Mouse (Mus musculus) ZHBTc4 (cell line): Measurements from ENCODE around the gene Cct2.
"Not testable (repeated sequence)": the region's sequence is repeated elsewhere in the genome, so short reads cannot be mapped to it uniquely, and the experiment has no call there.

Experiments used
- DNase-seq: peaks from one replicate; pipeline ENCODE4 v3.0.0-alpha.2; 2011; ENCODE audit warnings: low read depth, low spot score

Cct2 gene

DNA sequence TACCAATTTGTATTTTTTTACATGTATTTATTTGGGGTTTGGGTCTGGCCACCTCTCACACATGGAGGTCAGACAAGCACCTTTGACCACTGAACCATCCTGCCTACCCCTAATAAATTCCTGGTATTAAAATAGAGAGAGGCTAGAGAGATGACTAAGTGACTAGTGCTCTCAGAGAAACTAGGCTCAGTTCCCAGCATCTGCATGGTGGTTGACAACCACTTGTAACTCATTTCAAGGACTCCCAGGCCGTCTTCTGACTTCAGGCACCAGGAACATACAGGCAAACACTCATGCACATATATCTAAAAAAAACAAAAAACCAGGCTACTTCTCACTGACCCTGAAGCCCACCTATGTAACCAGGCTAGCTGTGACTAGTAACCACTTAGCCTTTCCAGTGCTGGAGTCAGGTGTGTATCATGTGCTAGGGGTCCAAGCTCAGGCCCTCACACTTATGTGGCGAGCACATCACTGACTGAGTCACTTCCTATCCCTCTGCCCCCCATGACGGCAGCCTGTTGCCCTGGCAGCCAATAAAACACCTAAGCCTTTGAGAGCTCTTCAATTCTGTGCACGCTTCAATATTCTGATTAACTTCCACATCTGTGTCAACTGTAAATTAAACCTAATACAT lies 13.5 kb downstream of the Cct2 start:
- DNase-seq, result no peak

DNA sequence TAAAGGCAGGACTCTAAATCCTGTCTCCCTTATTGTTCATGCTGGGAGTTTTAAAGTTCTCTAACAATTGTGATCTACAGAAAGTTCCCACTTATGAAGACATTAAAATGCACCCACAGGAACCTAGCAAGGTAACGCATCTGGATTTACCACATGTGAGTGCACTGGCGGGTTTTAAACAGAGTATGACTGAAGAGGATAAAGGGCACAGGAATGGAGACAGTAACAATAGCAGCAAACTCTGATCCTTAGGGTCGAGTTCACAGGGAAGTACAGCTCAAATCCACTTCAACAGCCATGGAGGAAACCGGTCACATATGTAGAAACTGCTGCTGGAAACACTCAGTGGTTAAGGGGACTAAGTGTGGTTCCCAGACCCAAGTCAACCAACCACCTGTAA lies 14.4 kb downstream of the Cct2 start:
- DNase-seq, result no peak

DNA sequence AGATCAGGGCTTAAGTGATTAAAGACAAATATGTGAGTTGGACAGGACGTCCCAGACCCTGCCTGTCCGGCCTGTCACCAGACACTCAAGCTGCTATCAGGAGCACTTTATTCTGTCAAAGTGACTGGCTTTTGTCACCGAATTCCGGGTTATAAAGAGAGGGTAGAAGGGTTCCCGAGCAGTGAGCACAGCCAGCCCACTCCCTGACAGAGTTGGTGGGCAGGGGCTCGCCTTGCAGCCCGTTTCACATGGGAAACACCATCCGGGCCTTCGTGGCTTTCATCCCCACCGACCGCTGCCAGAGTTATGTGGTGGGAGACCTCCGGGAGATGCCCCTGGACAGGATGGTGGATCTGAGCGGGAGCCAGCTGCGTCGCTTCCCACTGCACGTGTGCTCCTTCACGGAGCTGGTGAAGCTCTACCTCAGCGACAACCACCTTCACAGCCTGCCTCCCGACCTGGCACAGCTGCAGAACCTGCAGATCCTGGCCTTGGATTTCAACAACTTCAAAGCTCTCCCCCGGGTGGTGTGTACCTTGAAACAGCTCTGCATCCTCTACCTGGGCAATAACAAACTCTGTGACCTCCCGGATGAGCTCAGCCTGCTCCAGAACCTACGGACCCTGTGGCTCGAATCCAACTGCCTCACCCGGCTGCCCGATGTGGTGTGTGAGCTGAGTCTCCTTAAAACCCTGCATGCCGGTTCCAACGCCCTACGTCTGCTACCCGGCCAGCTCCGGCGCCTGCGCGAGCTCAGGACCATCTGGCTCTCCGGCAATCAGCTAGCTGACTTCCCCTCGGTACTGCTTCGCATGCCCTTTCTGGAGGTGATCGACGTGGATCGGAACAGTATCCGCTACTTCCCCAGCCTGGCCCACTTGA lies 18.2 kb downstream of the Cct2 start, which contains the start of gene Lrrc10:
Gene Lrrc10, plus strand, starts transcription at position 167 of the 882 bp plus-strand sequence.
- DNase-seq, result peak; percentile 43

DNA sequence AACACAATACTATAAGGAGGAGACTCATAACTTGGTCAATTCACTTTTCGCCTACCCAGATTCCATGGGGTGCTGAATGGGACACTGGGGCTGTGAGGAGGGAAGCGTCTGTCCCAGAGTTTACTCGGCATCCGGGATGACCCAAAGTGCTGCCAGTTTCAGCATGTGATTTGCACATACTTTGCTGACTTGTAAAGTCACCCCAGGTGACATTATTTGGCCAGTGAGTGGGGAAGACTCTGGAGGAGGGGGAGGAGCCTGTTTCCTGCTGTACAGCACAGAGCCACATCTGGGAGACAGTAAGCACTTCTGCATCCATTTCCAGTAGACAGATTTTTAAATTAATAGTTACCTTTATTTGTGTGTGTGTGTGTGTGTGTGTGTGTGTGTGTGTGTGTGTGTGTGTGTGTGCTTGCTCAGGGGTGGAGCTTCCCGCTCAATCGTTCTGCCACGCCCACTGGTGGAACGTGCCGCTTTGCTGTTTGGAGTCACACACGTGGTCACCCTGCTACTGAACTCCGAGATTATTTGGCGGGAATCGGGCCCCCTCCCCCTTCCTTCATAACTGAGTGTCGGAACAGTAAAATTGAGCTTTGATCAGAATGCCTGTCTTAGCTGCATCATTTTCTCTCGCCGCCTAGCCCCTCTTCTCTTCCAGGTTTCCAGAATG lies 20.0 kb downstream of the Cct2 start:
- peak; percentile 73 for DNase-seq

GRCm38 (mm10) chr10:117042295-117042694 lies 21.3 kb downstream of the Cct2 start:
- DNase-seq, result no peak

DNA sequence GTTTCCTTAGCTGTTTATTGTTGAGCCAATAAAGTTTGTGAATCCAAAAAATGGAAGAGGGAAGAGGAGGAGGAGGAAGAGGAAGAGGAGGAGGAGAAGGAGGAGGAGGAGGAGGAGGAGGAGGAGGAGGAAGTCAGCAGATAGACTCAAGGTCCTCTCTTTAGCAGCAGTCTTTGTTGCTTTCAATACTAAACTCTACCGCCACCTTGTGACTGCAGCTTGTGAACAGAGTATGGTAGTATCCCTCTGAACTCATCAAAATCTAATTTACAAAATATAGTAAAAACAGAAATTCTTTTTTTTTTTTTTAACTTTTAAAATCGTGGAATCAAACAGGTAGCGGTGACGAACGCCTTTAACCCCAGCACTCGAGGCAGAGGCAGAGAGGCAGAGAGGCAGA lies 23.3 kb downstream of the Cct2 start:
- no peak for DNase-seq

DNA sequence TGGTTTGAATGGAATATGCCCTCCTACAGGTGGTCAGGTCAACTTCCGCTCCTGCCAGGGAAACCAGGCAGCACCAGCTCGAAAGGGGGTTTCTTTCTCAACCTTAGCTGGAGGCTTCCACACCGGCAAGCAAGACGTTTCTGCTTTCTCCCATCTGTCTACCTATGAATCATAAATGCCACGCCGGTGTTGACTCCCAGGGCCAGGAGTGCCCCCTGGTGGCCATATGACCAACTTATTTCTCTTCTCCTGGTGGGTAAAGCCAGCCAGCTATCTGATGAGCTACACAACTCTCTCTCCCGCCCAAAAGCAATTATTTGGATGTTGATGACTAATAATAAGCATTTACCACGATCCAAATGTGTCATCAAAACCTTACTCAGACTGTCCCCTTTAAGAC lies 29.8 kb downstream of the Cct2 start:
- peak; percentile 85 for DNase-seq

GRCm38 (mm10) chr10:117031160-117031559 lies 32.5 kb downstream of the Cct2 start:
- DNase-seq, result no peak

GRCm38 (mm10) chr10:117026176-117026575 lies 37.4 kb downstream of the Cct2 start:
- DNase-seq, result peak; percentile 53

- DNase-seq, result not testable (repeated sequence)
These were observed 37.8 kb downstream of the Cct2 start for GRCm38 (mm10) chr10:117025776-117026175.

GRCm38 (mm10) chr10:117023693-117024092 lies 39.9 kb downstream of the Cct2 start:
- DNase-seq, result no peak

DNA sequence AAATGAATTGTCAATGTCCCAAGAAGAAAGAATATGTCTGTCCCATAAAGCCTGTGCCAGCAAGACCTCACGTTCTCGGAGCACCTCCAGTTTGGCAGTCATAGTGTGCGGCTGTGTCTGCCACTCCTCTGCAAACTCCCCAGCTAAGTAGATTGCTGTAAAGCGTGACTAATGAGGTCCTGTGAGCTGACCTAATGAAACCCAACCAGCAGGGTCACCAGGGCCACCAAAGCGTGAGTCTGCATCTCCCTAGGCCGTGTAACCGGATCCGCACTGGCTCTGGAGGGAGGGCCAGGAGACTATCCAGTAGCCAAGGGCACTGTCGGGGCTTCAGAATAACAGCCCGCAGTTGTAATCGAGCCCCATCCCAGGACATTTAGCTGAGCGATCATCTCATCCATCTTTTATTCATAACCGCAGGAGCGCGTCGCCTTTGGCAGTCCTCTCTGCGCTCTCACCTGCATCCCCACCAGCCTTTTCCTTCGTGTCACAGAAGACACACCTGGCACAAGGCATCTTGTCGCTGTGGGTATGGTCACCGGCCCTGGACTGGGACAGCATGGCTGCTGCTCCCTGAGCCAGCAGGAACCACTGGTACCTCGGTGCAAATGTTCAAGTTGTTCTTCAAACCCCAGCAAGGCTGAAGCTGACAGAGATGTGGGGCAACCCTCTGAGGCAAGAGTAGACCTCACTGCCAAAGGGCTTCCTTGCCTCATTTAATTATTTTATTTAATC lies 42.4 kb downstream of the Cct2 start:
- DNase-seq, result no peak

DNA sequence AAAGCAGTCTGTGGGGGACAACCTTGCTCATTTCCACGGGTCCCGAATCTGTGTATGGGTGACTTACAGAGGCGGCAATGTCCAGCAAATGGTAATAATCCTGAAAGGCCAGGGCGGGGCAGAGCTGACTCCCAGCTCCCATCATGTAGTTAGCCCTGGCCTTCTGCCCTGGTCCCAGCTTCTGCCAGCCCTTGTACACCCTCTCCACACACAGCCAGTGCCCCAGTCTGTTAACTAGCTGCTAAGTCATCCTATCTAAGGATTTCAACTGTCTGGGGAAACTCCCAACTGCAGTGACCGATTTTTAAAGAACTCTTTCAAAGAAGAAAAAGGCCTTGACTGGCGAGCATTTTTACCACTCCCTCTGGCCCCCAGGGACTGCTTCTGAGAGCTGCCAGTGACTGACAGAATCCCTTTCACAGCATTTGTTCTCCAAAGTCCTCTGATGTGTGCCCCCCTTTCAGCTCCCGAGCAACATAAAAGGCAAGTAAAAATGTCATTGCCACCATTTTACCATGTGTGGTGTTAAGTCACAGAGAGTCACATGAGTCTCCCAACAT lies 45.3 kb downstream of the Cct2 start:
- no peak for DNase-seq

DNA sequence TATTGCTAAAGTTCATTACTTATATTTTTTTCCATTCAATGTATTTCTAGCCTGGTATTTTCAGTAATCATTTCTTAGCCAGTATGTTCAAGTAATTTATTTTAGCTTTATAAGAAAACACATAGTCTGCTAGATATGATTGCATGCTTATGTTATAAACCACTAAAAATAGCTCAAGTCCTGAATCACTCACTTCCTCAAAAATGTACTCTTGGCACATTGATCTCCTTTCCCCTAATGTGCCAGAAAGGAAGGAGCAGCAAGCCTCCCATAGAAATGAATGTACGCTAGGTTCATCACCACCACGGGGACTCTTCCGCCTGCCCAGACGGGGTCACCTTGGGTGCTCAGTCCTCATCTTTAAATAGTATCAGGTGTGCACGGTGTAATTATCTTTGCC lies 49.0 kb downstream of the Cct2 start:
- no peak for DNase-seq

GRCm38 (mm10) chr10:117013689-117014390 lies 49.8 kb downstream of the Cct2 start:
- DNase-seq, result no peak

GRCm38 (mm10) chr10:117011047-117011446 lies 52.6 kb downstream of the Cct2 start:
- no peak for DNase-seq

DNA sequence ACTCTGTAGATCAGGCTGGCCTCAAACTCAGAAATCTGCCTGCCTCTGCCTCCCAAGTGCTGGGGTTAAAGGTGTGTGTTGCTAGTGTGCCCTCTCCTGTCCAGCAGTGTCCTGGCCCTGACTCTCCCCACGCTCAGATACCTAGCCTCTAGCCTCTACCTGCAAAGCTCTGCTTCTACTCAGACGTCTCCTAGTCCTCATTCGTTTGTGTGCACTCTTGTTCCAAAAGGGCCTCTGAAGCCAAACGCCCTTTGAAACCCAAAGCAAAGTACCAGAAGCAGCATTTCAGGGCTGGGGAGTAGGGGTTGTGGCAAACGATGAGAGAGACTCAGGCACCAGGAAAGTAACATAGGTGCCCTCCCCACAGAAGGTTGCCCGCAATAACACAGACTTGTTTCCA lies 53.9 kb downstream of the Cct2 start:
- DNase-seq, result no peak

GRCm38 (mm10) chr10:117005707-117006464 lies 57.7 kb downstream of the Cct2 start:
- no peak for DNase-seq

DNA sequence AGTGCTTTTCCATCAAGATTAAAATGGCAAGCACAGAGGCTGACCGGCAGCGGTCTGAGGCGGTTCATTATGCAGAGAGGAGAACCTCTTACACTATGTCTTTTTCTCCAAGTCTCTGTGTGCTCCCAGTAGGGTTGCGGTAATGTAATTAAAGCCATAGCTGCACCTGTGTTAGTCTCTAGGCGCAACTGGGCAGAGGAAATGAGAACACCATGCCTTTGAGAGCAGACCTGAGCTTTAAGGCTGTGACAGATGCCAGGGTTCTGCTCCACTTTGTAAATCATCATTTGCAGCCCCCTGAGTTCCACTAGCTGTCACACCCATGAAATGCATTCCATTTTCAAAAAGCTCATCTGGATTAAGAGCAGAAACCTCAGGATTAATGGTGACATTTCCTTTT lies 58.9 kb downstream of the Cct2 start:
- no peak for DNase-seq
